Mouse (Mus musculus) frontal cortex, adult (tissue): ENCODE data around the gene Tmtc2.
A peak's percentile ranks its signal among the peaks of the same experiment; 100 is the strongest.

ENCODE experiments used
- ATAC-seq: cut with Nextera tagmentation; 2 replicates; pipeline ENCODE4 v1.9.2; 2017; ENCODE audit warnings: mild to moderate bottlenecking, moderate library complexity, mixed read lengths; ENCODE audit not compliant: low TSS enrichment

The Tmtc2 gene

DNA sequence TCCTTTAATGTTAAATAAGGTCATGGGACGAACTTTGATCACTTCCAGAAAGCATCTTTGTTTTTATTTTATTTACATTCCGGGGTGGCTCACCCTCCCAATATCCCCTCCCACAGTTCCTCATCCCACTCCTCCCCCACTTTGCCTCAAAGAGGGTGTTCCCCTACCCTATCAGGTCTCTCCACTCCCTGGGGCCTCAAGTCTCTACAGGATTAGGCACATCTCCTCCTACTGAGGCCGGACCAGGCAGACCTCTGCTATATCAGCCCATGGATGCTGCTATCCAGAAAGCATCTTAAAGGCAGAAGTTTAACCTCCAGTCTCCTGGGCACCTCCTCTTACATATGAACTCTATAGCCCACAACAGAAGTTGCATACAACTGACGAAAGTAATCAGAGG is 157.7 kb downstream of the Tmtc2 start:
- no peak for ATAC-seq

DNA sequence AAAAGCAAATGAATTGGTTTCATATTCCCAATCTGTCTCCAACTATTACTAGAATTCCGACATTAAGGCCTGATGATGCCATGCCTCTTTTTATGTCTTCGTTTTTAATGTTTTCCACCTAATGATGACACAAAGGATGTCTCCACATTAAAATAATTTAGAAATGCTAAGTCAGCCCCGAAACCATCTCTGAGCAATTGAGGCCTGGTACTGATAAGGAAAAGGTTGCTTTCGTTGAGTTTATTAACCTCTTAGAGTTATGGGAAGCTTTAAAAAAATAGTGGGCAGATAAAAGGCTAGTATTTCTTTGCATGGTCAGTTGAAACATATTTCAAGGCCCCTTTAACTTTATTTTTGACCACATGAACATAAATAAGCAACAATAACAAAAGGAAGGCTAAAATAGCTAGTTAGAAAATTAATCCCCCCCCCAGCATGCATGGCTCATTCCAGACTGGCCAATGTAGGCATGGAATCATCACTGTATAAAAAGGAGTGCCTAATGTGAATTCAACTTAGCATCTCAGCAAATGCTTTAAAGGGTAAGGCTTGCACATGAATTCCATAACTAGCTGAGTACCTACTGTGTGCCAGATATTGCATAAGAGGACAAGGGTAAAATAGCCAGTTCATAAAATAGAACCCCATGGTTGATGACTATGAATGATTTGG is 168.3 kb downstream of the Tmtc2 start:
- no peak for ATAC-seq

DNA sequence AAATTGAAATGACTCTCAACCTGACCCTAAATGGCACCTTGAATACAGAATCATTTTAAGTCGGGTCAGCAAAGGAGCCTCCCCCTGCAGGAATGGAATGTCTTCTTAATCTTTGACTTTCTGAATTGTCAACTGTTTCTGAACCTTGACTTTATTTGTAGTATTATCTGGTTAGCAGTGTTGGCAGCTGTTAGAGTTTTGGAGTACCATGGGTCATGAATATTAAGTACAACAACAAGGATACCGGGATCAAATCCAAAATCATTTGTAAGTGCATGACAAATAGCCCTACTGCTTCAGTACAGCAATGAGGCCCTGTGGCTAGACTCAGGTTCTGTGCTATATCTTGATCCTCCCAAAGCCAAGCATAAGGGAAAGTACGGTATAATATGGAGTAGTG is 170.3 kb downstream of the Tmtc2 start:
- 0 out of 2 replicates have a peak, but pooled peaks have one; percentile 4 for ATAC-seq

GRCm38 (mm10) chr10:105402481-105402779 is 171.8 kb downstream of the Tmtc2 start:
- peak; percentile 42 for ATAC-seq

GRCm38 (mm10) chr10:105401754-105402480 is 172.3 kb downstream of the Tmtc2 start:
- ATAC-seq: peak; percentile 22

DNA sequence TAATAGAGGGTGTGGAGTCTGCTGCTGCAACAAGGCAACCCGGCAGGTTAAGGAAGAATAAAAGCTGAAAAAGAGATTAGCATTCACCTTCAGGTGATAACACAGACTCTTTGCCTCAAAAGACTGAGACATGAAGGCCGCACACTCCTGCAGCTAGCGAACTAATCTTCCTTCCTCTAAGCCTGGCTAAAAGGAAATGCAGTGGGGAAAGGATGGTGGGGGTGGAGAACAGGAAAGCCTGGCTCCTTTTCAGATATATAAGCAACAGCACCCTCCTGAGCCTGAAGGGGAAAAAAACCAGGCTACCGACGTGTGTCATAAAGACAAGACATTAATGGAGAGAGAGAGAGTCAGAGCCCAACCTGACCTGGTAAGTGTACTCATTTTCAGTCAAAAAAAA is 174.9 kb downstream of the Tmtc2 start:
- ATAC-seq: peak; percentile 83

GRCm38 (mm10) chr10:105384065-105384464 is 190.2 kb downstream of the Tmtc2 start:
- ATAC-seq: no peak

GRCm38 (mm10) chr10:105381705-105382104 is 192.5 kb downstream of the Tmtc2 start:
- no peak for ATAC-seq

DNA sequence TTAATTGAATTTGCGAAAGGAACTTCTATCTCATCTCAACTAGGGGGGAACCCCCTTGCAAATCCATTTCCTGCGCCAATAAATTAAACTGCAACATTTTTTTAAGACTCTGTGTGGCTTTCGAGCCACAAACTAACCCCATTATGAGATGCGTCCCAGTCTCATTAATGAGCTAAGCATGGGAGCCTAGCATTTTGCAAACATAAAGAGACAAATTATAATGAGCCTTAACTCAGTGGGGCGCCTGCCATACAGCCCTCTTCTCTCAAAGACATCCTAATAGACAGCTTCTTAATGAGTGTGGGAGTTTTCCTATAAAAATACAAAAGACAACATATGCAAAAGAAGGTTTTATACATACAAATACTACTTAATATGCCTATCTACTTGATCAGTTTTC is 193.0 kb downstream of the Tmtc2 start:
- ATAC-seq: no peak

DNA sequence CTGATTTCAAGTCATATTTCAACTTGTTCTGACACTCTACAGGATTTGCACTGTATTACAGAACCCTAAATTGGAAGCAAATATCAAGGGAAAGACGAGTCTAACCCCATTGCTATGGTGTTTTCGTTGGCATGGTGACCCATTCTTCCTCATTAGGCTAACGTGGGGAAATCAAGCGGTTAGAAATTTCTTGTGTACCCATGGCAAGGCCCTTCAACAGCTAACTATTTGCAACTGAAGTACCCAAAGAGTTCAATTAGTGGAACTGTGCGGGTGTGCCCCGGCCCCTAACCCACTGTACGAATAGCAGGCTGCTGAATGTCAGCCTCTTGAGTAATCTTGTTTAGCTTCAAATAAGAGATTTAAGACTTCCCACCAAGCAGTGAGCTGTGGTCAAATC is 193.7 kb downstream of the Tmtc2 start:
- no peak for ATAC-seq

GRCm38 (mm10) chr10:105377711-105378110 is 196.5 kb downstream of the Tmtc2 start:
- ATAC-seq: peak; percentile 31; the same call in 1 of the 2 replicates

GRCm38 (mm10) chr10:105373265-105373664 is 201.0 kb downstream of the Tmtc2 start:
- no peak for ATAC-seq

DNA sequence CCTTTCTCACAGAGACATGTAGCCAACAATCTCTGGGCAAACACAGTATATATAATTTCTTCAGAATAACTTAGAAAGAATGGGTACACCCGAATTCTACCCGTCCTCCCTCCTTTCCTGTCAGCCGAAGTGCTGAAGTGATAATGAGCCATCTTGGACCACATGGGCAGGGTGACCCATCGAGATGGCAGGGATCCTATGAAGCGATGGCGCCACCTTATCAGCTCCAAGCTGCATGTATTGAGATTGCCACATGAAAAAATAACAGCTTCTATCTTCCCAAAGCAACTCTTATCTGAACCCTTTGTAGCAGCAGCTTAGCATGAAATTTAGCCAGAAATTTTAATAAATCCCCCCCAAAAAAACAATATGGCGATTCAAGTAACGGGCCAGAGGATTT is 206.0 kb downstream of the Tmtc2 start:
- no peak for ATAC-seq

GRCm38 (mm10) chr10:105364480-105364879 is 209.8 kb downstream of the Tmtc2 start:
- ATAC-seq: no peak

- no peak for ATAC-seq
Observed at GRCm38 (mm10) chr10:105350301-105350700, 223.9 kb downstream of the Tmtc2 start.

DNA sequence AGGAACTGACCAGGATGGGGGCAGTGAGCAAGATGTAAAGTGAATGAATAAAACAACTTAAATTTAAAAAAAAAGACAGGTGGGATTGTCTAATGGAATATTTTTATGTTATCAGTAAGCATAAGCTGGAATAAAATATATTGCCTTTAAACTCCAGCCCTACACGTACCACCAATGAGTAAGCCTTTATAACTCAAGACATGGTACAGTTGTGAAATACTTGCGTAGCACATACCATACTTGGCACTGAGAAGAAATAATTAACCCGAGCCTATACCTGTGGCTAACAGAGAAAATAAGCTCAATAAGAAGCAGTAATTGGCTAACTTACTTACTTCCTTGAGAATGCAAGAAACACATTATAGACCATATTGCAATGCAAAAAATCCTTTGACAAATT is 228.3 kb downstream of the Tmtc2 start:
- ATAC-seq: no peak

DNA sequence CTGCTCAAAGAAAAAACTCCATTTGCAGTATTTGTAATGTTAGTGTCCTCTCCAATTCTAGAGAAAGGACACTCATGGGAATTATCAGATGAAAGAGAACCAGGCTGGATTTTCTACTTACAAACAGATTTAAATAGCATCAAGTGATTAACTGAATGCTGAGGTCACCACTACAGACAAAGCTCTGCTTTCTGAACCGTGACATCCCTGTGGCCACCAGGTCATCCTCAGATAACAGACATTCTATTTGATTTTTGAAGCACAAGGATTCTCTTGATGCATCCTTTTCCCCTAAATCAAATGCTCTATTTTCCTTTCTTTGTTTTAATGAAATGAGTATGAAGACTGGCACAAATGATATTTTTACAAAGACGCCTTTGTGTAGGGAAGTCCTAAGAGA is 241.4 kb downstream of the Tmtc2 start:
- ATAC-seq: 0 out of 2 replicates have a peak, but pooled peaks have one; percentile 9

DNA sequence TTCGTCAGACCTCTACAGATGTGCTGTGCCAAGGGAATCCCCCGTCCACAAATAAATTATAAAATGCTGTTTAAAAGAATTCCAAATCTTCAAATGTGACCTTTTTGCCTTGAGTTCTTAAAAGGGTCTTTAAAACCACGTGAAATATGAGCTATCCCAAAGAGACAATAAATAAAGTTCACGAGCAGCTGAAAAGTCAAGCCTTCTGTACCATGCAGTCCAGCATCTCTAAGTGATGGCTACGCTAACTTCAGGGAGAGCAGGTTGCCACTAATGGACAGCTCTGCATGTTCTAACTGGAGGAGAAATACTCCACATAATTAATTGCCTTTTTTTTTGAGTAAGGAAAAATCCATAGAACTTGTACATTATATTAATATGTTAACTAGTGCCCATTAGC is 243.9 kb downstream of the Tmtc2 start:
- ATAC-seq: no peak

DNA sequence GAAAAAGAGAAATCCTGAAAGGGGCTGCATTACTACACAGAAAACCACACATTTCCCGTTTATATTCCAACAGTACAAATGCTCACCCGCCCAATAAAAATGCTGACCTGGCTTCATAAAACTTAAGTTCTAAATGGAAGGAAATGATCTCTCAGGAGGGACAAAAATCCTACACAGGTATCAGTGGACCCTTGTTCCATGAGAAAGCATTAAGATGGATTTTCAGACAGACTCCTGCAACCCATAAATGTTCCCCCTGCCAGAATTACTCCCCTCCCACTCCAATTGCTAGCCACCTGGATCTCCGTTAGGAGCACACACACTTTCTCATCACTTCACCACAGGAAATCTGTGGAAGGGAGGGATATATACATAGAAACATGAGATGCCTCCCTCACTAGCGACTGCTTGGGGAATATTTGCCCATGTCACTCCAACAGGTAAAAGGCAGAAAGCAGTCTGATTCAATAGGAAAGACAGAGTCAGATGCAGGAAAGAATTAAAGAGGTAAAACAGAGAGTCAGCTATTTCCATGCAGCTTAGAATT is 250.5 kb downstream of the Tmtc2 start:
- peak; percentile 38; the same call in 1 of the 2 replicates for ATAC-seq

- ATAC-seq: no peak
Observed at GRCm38 (mm10) chr10:105319299-105320057, 254.8 kb downstream of the Tmtc2 start.

DNA sequence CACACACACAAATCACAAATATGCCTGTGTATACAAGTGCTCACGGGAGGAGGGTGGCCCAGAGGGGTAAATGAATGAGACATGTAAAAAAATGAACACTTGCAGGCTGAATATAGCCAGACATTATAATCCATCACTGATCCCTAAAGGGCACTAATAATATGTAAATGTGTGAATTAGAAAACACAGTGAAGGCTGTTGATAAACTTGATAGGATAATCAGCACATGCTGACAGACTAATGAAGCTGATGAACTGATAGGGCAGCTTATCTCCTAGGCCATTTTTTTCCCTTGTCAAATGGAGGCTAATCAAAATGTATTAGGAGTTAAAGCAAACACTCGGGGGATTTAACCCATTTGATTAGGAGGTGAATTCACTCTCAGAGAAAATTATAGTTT is 255.4 kb downstream of the Tmtc2 start:
- no peak for ATAC-seq

DNA sequence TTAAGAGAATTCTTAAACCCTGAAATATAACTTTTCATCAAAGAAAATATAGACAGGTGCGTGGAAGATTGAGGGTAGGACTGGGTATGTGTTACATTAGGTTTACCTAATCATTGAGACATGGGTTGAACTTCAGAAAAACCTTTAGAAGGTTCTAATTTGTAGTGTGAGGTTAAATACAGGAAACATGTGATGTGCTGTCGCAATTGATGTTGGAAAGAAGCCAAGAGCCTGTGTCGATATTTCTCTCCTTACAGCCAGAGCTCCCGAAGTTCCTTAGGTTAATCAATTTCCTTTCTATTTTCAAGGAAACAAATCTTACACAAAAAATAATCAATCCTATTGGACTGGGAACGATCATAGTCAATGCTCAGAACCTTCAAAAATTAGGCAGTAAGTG is 261.3 kb downstream of the Tmtc2 start:
- ATAC-seq: no peak

GRCm38 (mm10) chr10:105297560-105297959 is 276.7 kb downstream of the Tmtc2 start:
- ATAC-seq: no peak
